Mouse (Mus musculus) subcutaneous adipose tissue, adult 2 months (tissue): ENCODE results near the gene Zfp966. TPM values are rescaled to one million over a fixed set of nuclear protein-coding genes. Genes with fewer than 3 reads are reported as not detected.

Source experiments
- polyA plus RNA-seq: library from polyadenylated mRNA; depleted of rRNA; stranded (reverse); fragments of >200 nt; gene quantifications from 2 replicates; pipeline ENCODE4 v1.2.3, GENCODE M21; 2012; ENCODE audit warnings: low replicate concordance; rRNA removed

Gene Zfp966
- 0.93 and 0.95 TPM in 2 replicates for polyA plus RNA-seq

DNA sequence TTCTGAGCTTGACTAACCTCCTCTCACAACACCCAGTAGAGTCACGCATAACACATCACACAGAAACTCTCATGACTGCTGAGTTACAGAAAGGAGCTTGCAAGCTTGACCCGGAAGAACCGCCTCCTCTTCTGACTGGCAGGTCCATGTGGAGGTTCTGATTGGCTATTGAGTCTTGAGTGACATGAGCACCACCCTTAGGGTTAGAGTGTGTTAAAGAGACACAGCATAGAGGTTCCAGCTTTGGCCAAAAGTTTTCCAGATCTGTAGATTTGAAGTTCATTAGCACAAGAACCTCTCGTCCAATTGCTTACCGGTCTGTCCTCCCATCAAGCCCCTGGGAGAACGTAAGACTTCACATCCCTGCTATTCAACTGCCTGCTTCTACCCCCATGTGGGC, at the start of gene Zfp966:
Gene Zfp966, minus strand, starts transcription at position 101 of the 400 bp plus-strand sequence.

GRCm38 (mm10) chr2:175965031-175965430, 34.1 kb upstream of the Zfp966 start, which contains the start of gene Gm2026:
Gene Gm2026 (plus strand): TSS chr2:175965331.

DNA sequence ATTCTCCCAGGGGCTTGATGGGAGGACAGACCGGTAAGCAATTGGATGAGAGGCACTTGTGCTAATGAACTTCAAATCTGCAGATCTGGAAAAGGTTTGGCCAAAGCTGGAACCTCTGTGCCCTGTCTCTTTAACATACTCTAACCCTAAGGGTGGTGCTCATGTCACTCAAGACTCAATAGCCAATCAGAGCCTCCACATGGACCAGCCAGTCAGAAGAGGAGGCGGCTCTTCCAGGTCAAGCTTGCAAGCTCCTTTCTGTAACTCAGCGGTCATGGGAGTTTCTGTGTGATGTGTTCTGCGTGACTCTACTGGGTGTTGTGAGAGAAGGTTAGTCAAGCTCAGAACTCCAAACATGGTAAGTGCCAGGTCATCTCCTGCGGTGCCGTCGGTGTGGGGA, 61.9 kb downstream of the Zfp966 start, which contains the start of gene Gm6710:
Gene Gm6710, plus strand, starts transcription at position 196 of the 400 bp plus-strand sequence.

Other genes starting within 250 kb of the Zfp966 start
- 2.8 TPM in 1 of 2 replicates, not detected in the other for gene Zfp969, start 227.5 kb downstream of the Zfp966 start, polyA plus RNA-seq
- gene Gm2007, start 189.6 kb downstream of the Zfp966 start, polyA plus RNA-seq = not detected in 2 replicates
- gene Gm14288, start 130.0 kb downstream of the Zfp966 start, polyA plus RNA-seq = 2.9 and 3.6 TPM in 2 replicates
- 4.9 and 9.2 TPM in 2 replicates for gene Gm6710, start 61.9 kb downstream of the Zfp966 start, polyA plus RNA-seq
- 0.63 TPM in 1 of 2 replicates, not detected in the other for gene Gm2026, start 34.2 kb upstream of the Zfp966 start, polyA plus RNA-seq
- gene Gm2004, start 218.7 kb upstream of the Zfp966 start, polyA plus RNA-seq = 0.09 and 0.58 TPM in 2 replicates